Mouse (Mus musculus) ZHBTc4 (cell line): ENCODE results near the gene Nanos1.

ENCODE experiments used
- DNase-seq: peaks from one replicate; pipeline ENCODE4 v3.0.0-alpha.2; 2011; ENCODE audit warnings: low read depth, low spot score

The Nanos1 gene

GRCm38 (mm10) chr19:60788214-60788960, 32.6 kb downstream of the Nanos1 start:
- DNase-seq = peak; percentile 24

DNA sequence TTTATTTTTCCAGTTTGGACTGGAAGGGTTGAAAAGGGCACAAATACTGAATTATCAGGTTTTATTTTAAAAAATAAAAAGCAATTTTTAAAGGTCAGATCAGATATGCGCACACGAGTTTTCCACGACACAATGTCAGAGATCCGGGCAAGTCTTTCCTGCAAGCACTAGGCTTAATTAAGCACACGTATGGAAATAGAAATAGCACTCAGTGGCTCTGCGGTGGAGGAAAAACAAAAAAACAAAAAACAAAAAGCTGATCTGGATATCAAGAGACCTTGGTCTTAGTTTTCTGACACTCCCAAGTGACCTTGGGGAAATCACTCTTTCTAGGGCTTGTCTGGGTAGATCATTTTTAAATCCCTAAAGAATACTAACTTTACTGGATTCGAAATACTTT, 33.7 kb downstream of the Nanos1 start:
- no peak for DNase-seq

DNA sequence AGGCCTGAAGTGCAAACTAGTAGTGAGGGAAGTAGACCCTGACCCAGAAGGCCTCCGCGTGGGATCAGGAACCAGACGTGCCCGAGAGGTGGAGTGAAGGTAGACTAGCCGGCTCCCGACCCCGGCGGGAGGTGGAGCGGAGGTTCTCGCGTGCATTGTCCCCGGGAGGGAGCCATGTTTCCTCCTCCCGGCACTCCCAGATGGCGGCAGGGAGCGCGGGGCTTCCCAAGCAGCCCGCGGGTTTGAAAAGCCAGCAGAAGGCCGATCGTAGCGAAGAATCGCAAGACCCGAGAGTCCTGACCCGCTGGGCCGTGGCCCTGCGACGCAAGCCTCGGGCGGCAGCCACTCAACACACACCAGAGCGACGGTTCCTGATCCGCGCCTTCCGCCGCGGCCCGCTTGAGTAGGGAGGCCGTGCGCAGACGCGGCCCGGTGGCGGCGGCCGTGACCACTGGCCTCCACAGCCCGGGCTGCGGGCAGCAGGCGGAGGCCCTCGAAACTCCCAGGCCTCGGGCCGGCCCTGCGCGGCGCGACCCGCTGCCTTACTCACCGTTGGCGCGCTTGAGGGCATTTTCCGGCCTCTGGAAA, 34.2 kb downstream of the Nanos1 start:
- peak; percentile 89 for DNase-seq

- peak; percentile 98 for DNase-seq
These were observed 34.9 kb downstream of the Nanos1 start, which contains the start of gene Eif3a for GRCm38 (mm10) chr19:60790551-60791161. Eif3a (minus strand) TSS chr19:60790658.

GRCm38 (mm10) chr19:60791164-60791563, 35.4 kb downstream of the Nanos1 start:
- DNase-seq = no peak

DNA sequence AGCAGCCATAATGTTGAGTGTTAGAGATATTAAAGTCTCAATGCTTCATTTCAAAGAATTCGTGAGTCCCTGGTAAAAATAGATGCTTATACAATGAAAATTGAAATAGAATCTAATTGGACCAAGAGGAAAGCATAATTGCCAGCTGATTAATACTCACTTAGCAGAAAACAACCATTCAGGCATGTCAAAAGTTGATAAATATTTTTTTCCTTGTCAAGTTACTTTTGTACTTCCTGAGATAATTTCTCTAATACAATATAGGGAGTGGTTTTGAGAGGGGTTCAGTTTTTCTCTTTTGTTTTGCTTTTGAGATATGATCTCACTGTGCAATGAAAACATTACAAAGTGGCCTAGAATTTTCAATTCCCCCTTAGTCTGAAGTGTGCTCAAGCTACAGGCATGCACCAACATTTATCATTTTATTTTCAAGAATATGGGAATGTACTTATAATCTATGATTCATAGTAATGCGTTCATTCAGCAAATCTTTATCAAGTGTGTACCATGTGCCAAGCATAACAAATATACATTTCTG, 37.5 kb downstream of the Nanos1 start:
- DNase-seq = no peak

- no peak for DNase-seq
These were observed 39.5 kb downstream of the Nanos1 start for GRCm38 (mm10) chr19:60795244-60795643.

- DNase-seq = no peak
These were observed 41.6 kb downstream of the Nanos1 start for GRCm38 (mm10) chr19:60797415-60797814.

DNA sequence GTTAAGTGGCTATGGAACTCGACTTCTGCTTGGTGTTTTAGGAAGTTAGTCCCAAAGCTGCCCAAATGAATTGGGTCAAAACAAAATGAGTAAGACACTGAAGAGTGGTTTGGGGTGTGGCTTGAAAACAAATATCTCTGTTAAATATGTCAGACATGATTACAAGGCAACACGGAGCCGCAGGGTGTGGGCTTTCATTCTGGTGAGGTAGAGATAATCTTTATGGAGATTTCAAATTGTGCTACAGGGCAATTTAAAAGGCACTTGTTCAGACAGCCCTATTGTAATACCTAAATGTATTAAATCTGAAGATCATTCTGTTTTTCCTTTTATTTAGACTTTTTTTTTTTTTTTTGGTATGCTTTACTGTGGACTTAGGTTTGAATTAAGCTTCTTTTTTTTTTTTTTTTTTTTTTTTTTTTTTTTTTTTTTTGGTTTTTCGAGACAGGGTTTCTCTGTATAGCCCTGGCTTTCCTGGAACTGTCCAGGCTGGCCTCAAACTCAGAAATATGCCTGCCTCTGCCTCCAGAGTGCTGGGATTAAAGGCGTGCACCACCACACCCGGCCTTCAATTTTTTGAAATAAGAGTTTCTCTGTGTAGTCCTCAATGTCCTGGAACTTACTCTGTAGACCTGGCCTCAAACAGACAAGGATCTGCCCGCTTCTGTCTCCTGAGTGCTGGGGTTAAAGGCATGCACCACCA, 44.2 kb downstream of the Nanos1 start:
- DNase-seq = no peak

DNA sequence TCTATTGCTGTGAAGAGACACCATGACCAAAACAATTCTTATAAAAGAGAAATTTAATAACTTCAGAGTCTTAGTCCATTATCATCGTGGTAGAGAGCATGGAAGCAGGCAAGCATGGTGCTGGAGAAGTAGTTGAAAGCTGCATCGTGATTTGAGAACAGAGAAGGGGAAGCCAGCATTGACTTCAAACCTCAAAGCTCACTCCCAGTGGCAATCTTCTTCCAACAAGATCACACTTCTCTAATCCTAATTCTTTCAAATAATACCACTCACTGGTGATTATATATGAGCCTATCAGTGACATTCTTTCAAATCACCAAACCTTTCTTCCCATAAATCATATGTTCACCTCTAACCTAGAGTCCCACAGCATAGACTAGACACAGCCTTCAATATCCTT, 49.1 kb downstream of the Nanos1 start:
- no peak for DNase-seq
